Mouse (Mus musculus): Measurements from ENCODE around the gene C3ar1. TPM values are rescaled to one million over a fixed set of nuclear protein-coding genes. Genes with fewer than 3 reads are reported as not detected.

Gene C3ar1
- polyA plus RNA-seq, 2 experiments = 4.1 to 5.0 TPM

GRCm38 (mm10) chr6:122811771-122812600, 44.0 kb downstream of the C3ar1 start:
- TF ChIP-seq POLR2A (IDR thresholded peaks at IDR 0.05; ENCODE audit: borderline replicate concordance, extremely low read depth, insufficient read depth, insufficient read length) = peak; percentile 27; the same call in 1 of the 2 replicates
- ATAC-seq (ENCODE audit: low FRiP score, low read depth) = peak; percentile 53
- no peaks in the 10 kb centered on the region for H3K27me3 ChIP-seq (ENCODE audit: control insufficient read depth, insufficient read depth, low read length)
- DNase-seq (ENCODE audit: low spot score) = peak; percentile 81
- no peaks in the 10 kb centered on the region for H3K36me3 ChIP-seq (ENCODE audit: control insufficient read depth, insufficient read depth, low read length)
- H3K9me3 ChIP-seq (ENCODE audit: control insufficient read depth, low read length) = no peaks in the 10 kb centered on the region
- peak overlapping the region; percentile 99 for H3K27ac ChIP-seq (replicated peaks; ENCODE audit: low read depth, low read length)
- H3K4me3 ChIP-seq (replicated peaks; ENCODE audit: low read length) = peak overlapping the region; percentile 69
- 29% methylated on average over 16 of the region's 16 CpGs for WGBS
- peak overlapping the region; percentile 77 for H3K9ac ChIP-seq (ENCODE audit: low read depth, low read length, severe bottlenecking)
- peak overlapping the region; percentile 61 for H3K4me2 ChIP-seq (replicated peaks; ENCODE audit: low read depth, low read length, severe bottlenecking)
- H3K4me1 ChIP-seq (ENCODE audit: control insufficient read depth, insufficient read depth, low read length) = peaks cover 9% of the 10 kb centered on the region; the same call in 1 of the 2 replicates

DNA sequence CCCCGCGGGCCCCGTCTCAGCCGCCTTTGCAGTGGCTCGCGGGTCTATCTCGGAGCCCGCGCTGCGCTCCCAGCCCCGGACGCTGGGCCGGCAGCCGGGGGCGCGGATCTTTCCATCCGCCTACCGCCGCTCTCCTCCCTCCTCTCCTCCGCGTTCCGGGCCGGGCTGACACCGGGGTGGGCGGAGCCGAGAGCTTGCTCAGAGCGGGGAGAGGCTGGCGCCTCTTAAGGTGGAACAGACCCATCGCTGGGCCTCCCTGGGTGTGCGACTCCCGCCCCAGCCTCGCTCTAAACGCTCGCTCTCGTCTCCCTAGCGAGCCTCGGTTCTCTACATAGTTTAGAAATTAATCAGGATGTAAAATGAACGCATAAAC, 44.7 kb downstream of the C3ar1 start:
- DNase-seq (ENCODE audit: low spot score) = peak; percentile 92
- Histone ChIP-seq H3K9me3 (ENCODE audit: control insufficient read depth, low read length) (no peaks in the 10 kb centered on the region), H3K4me2 (replicated peaks; ENCODE audit: low read depth, low read length, severe bottlenecking) (peak overlapping the region; percentile 61), H3K27me3 (ENCODE audit: control insufficient read depth, insufficient read depth, low read length) (no peaks in the 10 kb centered on the region), H3K9ac (ENCODE audit: low read depth, low read length, severe bottlenecking) (peak overlapping the region; percentile 77), H3K4me3 (replicated peaks; ENCODE audit: low read length) (peak overlapping the region; percentile 69), H3K27ac (replicated peaks; ENCODE audit: low read depth, low read length) (peak overlapping the region; percentile 99), H3K36me3 (ENCODE audit: control insufficient read depth, insufficient read depth, low read length) (no peaks in the 10 kb centered on the region), H3K4me1 (ENCODE audit: control insufficient read depth, insufficient read depth, low read length) (peaks cover 9% of the 10 kb centered on the region; the same call in 1 of the 2 replicates)
- WGBS = 0% methylated on average over 30 of the region's 38 CpGs
- TF ChIP-seq POLR2A (IDR thresholded peaks at IDR 0.05; ENCODE audit: borderline replicate concordance, extremely low read depth, insufficient read depth, insufficient read length) = peak; percentile 83; the same call in 1 of the 2 replicates
- ATAC-seq (ENCODE audit: low FRiP score, low read depth) = peak; percentile 93

GRCm38 (mm10) chr6:122810615-122811279, 45.2 kb downstream of the C3ar1 start:
- peak overlapping the region; percentile 99 for H3K27ac ChIP-seq (replicated peaks; ENCODE audit: low read depth, low read length)
- under 1% methylated on average over 25 of the region's 30 CpGs for WGBS
- ATAC-seq (ENCODE audit: low FRiP score, low read depth) = peak; percentile 98
- no peaks in the 10 kb centered on the region for H3K27me3 ChIP-seq (ENCODE audit: control insufficient read depth, insufficient read depth, low read length)
- DNase-seq (ENCODE audit: low spot score) = peak; percentile 99
- H3K36me3 ChIP-seq (ENCODE audit: control insufficient read depth, insufficient read depth, low read length) = no peaks in the 10 kb centered on the region
- H3K4me2 ChIP-seq (replicated peaks; ENCODE audit: low read depth, low read length, severe bottlenecking) = peak overlapping the region; percentile 61
- peak overlapping the region; percentile 77 for H3K9ac ChIP-seq (ENCODE audit: low read depth, low read length, severe bottlenecking)
- H3K4me3 ChIP-seq (replicated peaks; ENCODE audit: low read length) = peak overlapping the region; percentile 69
- no peaks in the 10 kb centered on the region for H3K9me3 ChIP-seq (ENCODE audit: control insufficient read depth, low read length)
- TF ChIP-seq POLR2A (IDR thresholded peaks at IDR 0.05; ENCODE audit: borderline replicate concordance, extremely low read depth, insufficient read depth, insufficient read length) = peak; percentile 42; the same call in 1 of the 2 replicates
- H3K4me1 ChIP-seq (ENCODE audit: control insufficient read depth, insufficient read depth, low read length) = peaks cover 9% of the 10 kb centered on the region; the same call in 1 of the 2 replicates

DNA sequence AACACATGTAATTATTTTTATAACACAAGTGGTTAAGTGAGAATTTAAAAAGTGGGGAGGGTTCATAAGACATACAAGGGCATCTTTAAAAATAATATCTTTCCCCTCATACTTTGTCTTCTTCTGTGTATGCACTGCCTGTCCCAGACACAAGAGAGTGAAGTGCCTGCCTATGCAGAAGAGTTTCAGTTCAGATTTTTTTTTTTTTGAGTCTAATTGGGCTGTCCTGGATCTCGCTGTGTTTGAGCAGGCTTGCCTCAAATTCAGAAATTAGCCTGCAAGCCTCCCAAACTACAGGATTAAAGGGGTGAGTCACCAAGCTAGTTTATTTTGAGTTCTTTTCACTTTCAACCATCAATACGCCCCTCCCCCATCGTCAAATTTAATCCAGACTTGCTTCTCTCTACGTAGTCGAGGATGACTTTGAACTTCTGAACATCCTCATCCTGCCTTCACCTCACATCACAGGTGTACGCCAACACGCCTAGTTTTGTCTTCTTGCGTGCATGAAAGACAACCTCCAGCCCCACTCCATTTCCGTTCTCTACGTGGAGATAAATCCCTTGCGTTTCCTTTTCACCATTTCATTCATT, 45.8 kb downstream of the C3ar1 start:
- peak overlapping the region; percentile 99 for H3K27ac ChIP-seq (replicated peaks; ENCODE audit: low read depth, low read length)
- ATAC-seq (ENCODE audit: low FRiP score, low read depth) = no peak

DNA sequence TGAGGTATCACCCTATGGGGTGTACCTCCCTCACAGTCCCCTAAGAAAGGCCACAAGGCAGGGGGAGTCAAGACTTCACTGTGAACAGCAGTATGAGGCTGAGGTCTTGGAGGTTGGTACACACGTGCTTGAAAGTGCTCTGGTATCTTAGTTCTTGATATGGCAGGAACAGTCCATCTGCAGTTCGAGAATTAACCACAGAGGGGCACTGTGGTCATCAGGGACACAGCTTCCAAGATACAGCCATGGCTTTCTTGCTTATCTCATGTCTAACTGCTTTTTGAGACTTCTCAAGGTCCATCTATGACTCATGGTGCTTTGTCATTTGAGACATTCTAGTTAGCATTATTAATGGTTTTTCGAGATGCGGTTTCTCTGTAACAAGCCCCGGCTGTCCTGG, 51.5 kb downstream of the C3ar1 start:
- no peak overlapping the region for H3K9ac ChIP-seq (ENCODE audit: low read depth, low read length, severe bottlenecking)
- no peaks in the 10 kb centered on the region for H3K27me3 ChIP-seq (ENCODE audit: control insufficient read depth, insufficient read depth, low read length)
- peaks cover 5% of the 10 kb centered on the region for H3K4me1 ChIP-seq (ENCODE audit: control insufficient read depth, insufficient read depth, low read length)
- no peak overlapping the region for H3K4me2 ChIP-seq (replicated peaks; ENCODE audit: low read depth, low read length, severe bottlenecking)
- 24% methylated on average over 5 of the region's 5 CpGs for WGBS
- no peak overlapping the region for H3K27ac ChIP-seq (replicated peaks; ENCODE audit: low read depth, low read length)
- H3K36me3 ChIP-seq (ENCODE audit: control insufficient read depth, insufficient read depth, low read length) = no peaks in the 10 kb centered on the region
- ATAC-seq (ENCODE audit: low FRiP score, low read depth) = no peak
- H3K4me3 ChIP-seq (replicated peaks; ENCODE audit: low read length) = no peak overlapping the region
- DNase-seq (ENCODE audit: low spot score) = peak; percentile 61
- H3K9me3 ChIP-seq (ENCODE audit: control insufficient read depth, low read length) = no peaks in the 10 kb centered on the region
- no peak for TF ChIP-seq POLR2A (IDR thresholded peaks at IDR 0.05; ENCODE audit: borderline replicate concordance, extremely low read depth, insufficient read depth, insufficient read length)

More for the DNA sequence above, 45.8 kb downstream of the C3ar1 start:
- Histone ChIP-seq H3K4me1 (ENCODE audit: control insufficient read depth, insufficient read depth, low read length) (peaks cover 9% of the 10 kb centered on the region; the same call in 1 of the 2 replicates), H3K36me3 (ENCODE audit: control insufficient read depth, insufficient read depth, low read length) (no peaks in the 10 kb centered on the region), H3K27me3 (ENCODE audit: control insufficient read depth, insufficient read depth, low read length) (no peaks in the 10 kb centered on the region), H3K9ac (ENCODE audit: low read depth, low read length, severe bottlenecking) (peak overlapping the region; percentile 59), H3K4me2 (replicated peaks; ENCODE audit: low read depth, low read length, severe bottlenecking) (peak overlapping the region; percentile 61), H3K4me3 (replicated peaks; ENCODE audit: low read length) (peak overlapping the region; percentile 69), H3K9me3 (ENCODE audit: control insufficient read depth, low read length) (no peaks in the 10 kb centered on the region)
- under 1% methylated on average over 11 of the region's 11 CpGs for WGBS
- DNase-seq (ENCODE audit: low spot score) = peak; percentile 36
- TF ChIP-seq POLR2A (IDR thresholded peaks at IDR 0.05; ENCODE audit: borderline replicate concordance, extremely low read depth, insufficient read depth, insufficient read length) = no peak
